ENCODE assay signal across 17 mouse cellular contexts in genomic region chr14:122751552-122751951, GRCm38 (mm10).
DNase-seq lines count a peak whose midpoint lies in the region; ATAC-seq and TF ChIP-seq lines count a peak whose summit lies in the region.
"Had no signal": no experiment of that assay in that cellular context is flagged by ENCODE, and none has a peak within 500 bp of the region (broad histone marks: within the 10 kb centered on the region; RNA-seq: fewer than 3 reads in every experiment).

No protein-coding gene starts in this region.

- H3K27ac ChIP-seq in intestine, postnatal 0 days (ENCODE audit: low read depth, low read length), result no peak overlapping the region
- no peak overlapping the region for H3K27ac ChIP-seq in intestine, embryonic 16.5 days (ENCODE audit: low read length)
- no peak overlapping the region for H3K27ac ChIP-seq in lung, postnatal 0 days (ENCODE audit: low read length)
- H3K27ac ChIP-seq in ES-E14 (ENCODE audit: insufficient read depth, low read depth, low read length, poor library complexity, severe bottlenecking), result no peak overlapping the region
- H3K27ac ChIP-seq in small intestine, adult 2 months (ENCODE audit: insufficient read depth, low read depth, low read length), result no peak overlapping the region
- no peak overlapping the region for H3K27ac ChIP-seq in neural tube, embryonic 15.5 days (replicated peaks)
- H3K27ac ChIP-seq in thymus, adult 2 months (ENCODE audit: control insufficient read depth, insufficient read depth, low read length), result no peak overlapping the region
- H3K27ac ChIP-seq: embryonic facial prominence, embryonic 12.5 days; hindbrain, embryonic 12.5 days had no signal

- no peaks in the 10 kb centered on the region for H3K4me1 ChIP-seq in intestine, postnatal 0 days (replicated peaks; ENCODE audit: control insufficient read depth, insufficient read depth, low read length)
- no peaks in the 10 kb centered on the region for H3K4me1 ChIP-seq in intestine, embryonic 16.5 days (ENCODE audit: control insufficient read depth, insufficient read depth, low read length)
- no peaks in the 10 kb centered on the region for H3K4me1 ChIP-seq in lung, postnatal 0 days (ENCODE audit: insufficient read depth, low read depth, low read length)
- no peaks in the 10 kb centered on the region for H3K4me1 ChIP-seq in ES-E14 (ENCODE audit: control insufficient read depth in 2 of 2, insufficient read depth in 2 of 2, low read length in 2 of 2, poor library complexity in 1 of 2)
- H3K4me1 ChIP-seq in small intestine, adult 2 months (ENCODE audit: control insufficient read depth, insufficient read depth, insufficient read length, low read length), result no peaks in the 10 kb centered on the region
- no peaks in the 10 kb centered on the region for H3K4me1 ChIP-seq in neural tube, embryonic 15.5 days
- H3K4me1 ChIP-seq in thymus, adult 2 months (replicated peaks; ENCODE audit: control insufficient read depth, insufficient read depth, low read length), result no peaks in the 10 kb centered on the region
- H3K4me1 ChIP-seq: hindbrain, embryonic 12.5 days had no signal

- in situ Hi-C loops in ES-E14 (cut with MboI; ENCODE audit: low sequenced_read_pairs in 2 of 2, unreplicated experiment in 2 of 2), result no loop called here

- no peak overlapping the region for H3K4me2 ChIP-seq in intestine, postnatal 0 days (replicated peaks; ENCODE audit: low read depth)
- H3K4me2 ChIP-seq in intestine, embryonic 16.5 days (ENCODE audit: low read depth, low read length), result no peak overlapping the region
- no peak overlapping the region for H3K4me2 ChIP-seq in lung, postnatal 0 days (replicated peaks; ENCODE audit: low read depth, low read length)
- H3K4me2 ChIP-seq in neural tube, embryonic 15.5 days, result no peak overlapping the region
- H3K4me2 ChIP-seq: embryonic facial prominence, embryonic 12.5 days; hindbrain, embryonic 12.5 days had no signal

- H3K9ac ChIP-seq in intestine, postnatal 0 days (ENCODE audit: low read depth, low read length), result no peak overlapping the region
- H3K9ac ChIP-seq in intestine, embryonic 16.5 days (ENCODE audit: low read depth, low read length), result no peak overlapping the region
- no peak overlapping the region for H3K9ac ChIP-seq in lung, postnatal 0 days (replicated peaks; ENCODE audit: low read depth)
- H3K9ac ChIP-seq in ES-E14 (ENCODE audit: insufficient read depth, low read depth, low read length, poor library complexity, severe bottlenecking), result no peak overlapping the region
- no peak overlapping the region for H3K9ac ChIP-seq in neural tube, embryonic 15.5 days (replicated peaks)
- H3K9ac ChIP-seq: embryonic facial prominence, embryonic 12.5 days; hindbrain, embryonic 12.5 days had no signal

- TF ChIP-seq EP300 in lung, postnatal 0 days (IDR thresholded peaks at IDR 0.05), result no peak

- no peaks in the 10 kb centered on the region for H3K36me3 ChIP-seq in intestine, postnatal 0 days (ENCODE audit: control insufficient read depth, insufficient read depth)
- no peaks in the 10 kb centered on the region for H3K36me3 ChIP-seq in intestine, embryonic 16.5 days (ENCODE audit: control insufficient read depth, insufficient read depth, low read length)
- no peaks in the 10 kb centered on the region for H3K36me3 ChIP-seq in lung, postnatal 0 days (ENCODE audit: insufficient read depth, low read length)
- H3K36me3 ChIP-seq in ES-E14 (ENCODE audit: control insufficient read depth, insufficient read depth, low read length, poor library complexity, severe bottlenecking), result no peaks in the 10 kb centered on the region
- H3K36me3 ChIP-seq in small intestine, adult 2 months (ENCODE audit: control insufficient read depth, insufficient read depth, low read length), result no peaks in the 10 kb centered on the region
- H3K36me3 ChIP-seq in neural tube, embryonic 15.5 days, result no peaks in the 10 kb centered on the region
- H3K36me3 ChIP-seq in thymus, adult 2 months (ENCODE audit: control insufficient read depth, insufficient read depth, low read length), result no peaks in the 10 kb centered on the region
- H3K36me3 ChIP-seq: embryonic facial prominence, embryonic 12.5 days; hindbrain, embryonic 12.5 days had no signal

- 95% methylated on average over 1 of the region's 1 CpGs for WGBS in intestine, postnatal 0 days
- 100% methylated on average over 1 of the region's 1 CpGs for WGBS in intestine, embryonic 16.5 days
- 97% methylated on average over 1 of the region's 1 CpGs for WGBS in lung, postnatal 0 days
- WGBS in small intestine, adult 2 months, result 96% methylated on average over 1 of the region's 1 CpGs
- 98% methylated on average over 1 of the region's 1 CpGs for WGBS in neural tube, embryonic 15.5 days
- 100% methylated on average over 1 of the region's 1 CpGs for WGBS in thymus, adult 2 months

- ATAC-seq in intestine, postnatal 0 days, result no peak
- ATAC-seq in intestine, embryonic 16.5 days, result no peak
- ATAC-seq in lung, postnatal 0 days, result no peak
- ATAC-seq in neural tube, embryonic 15.5 days (ENCODE audit: low FRiP score), result no peak

- peak; percentile 39; the same call in 1 of the 2 replicates for TF ChIP-seq CTCF in intestine, postnatal 0 days (IDR thresholded peaks at IDR 0.05; ENCODE audit: low read depth)
- TF ChIP-seq CTCF in lung, postnatal 0 days (IDR thresholded peaks at IDR 0.05), result peak; percentile 30; the same call in 1 of the 2 replicates
- peak; percentile 18; the same call in 1 of the 2 replicates for TF ChIP-seq CTCF in small intestine, adult 2 months (IDR thresholded peaks at IDR 0.05; ENCODE audit: extremely low read depth, insufficient read length, insufficient replicate concordance, low read depth, low read length)
- no peak for TF ChIP-seq CTCF in thymus, adult 2 months (IDR thresholded peaks at IDR 0.05; ENCODE audit: borderline replicate concordance, control insufficient read depth, extremely low read depth, insufficient read depth, low read length, poor library complexity)

- DNase-seq in lung, postnatal 0 days (ENCODE audit: low spot score), result no peak
- no peak for DNase-seq in lung, postnatal 14 days
- peak; percentile 2 for DNase-seq in ES-E14 (ENCODE audit: low read depth, low spot score)
- DNase-seq in thymus, adult 2 months, result no peak
- DNase-seq: cerebellum, adult 11-12 months; kidney, adult 11 months; kidney, postnatal 4 days; layer of hippocampus, postnatal 36 days; lung, adult 2 months; right cerebral cortex, postnatal 4 days; thymus, postnatal 4 days had no signal

- no peaks in the 10 kb centered on the region for H3K27me3 ChIP-seq in intestine, postnatal 0 days (replicated peaks; ENCODE audit: control insufficient read depth, insufficient read depth, low read length)
- no peaks in the 10 kb centered on the region for H3K27me3 ChIP-seq in intestine, embryonic 16.5 days (replicated peaks; ENCODE audit: control insufficient read depth, insufficient read depth, low read length)
- H3K27me3 ChIP-seq in lung, postnatal 0 days (replicated peaks; ENCODE audit: insufficient read depth, low read length), result no peaks in the 10 kb centered on the region
- no peaks in the 10 kb centered on the region for H3K27me3 ChIP-seq in small intestine, adult 2 months (ENCODE audit: control insufficient read depth, insufficient read depth, low read length)
- no peaks in the 10 kb centered on the region for H3K27me3 ChIP-seq in neural tube, embryonic 15.5 days (replicated peaks)
- no peaks in the 10 kb centered on the region for H3K27me3 ChIP-seq in thymus, adult 2 months (ENCODE audit: control insufficient read depth, insufficient read depth, low read length)
- H3K27me3 ChIP-seq: embryonic facial prominence, embryonic 12.5 days; hindbrain, embryonic 12.5 days had no signal

- TF ChIP-seq POLR2A in small intestine, adult 2 months (IDR thresholded peaks at IDR 0.05; ENCODE audit: low read depth, low read length), result no peak
- no peak for TF ChIP-seq POLR2A in thymus, adult 2 months (IDR thresholded peaks at IDR 0.05; ENCODE audit: control insufficient read depth, extremely low read depth, insufficient read depth, low read length, poor library complexity)

- no peaks in the 10 kb centered on the region for H3K9me3 ChIP-seq in intestine, postnatal 0 days (ENCODE audit: control insufficient read depth)
- no peaks in the 10 kb centered on the region for H3K9me3 ChIP-seq in intestine, embryonic 16.5 days (ENCODE audit: control insufficient read depth, low read length)
- no peaks in the 10 kb centered on the region for H3K9me3 ChIP-seq in lung, postnatal 0 days (ENCODE audit: low read length)
- no peaks in the 10 kb centered on the region for H3K9me3 ChIP-seq in ES-E14 (ENCODE audit: control insufficient read depth, insufficient read depth, low read depth, low read length)
- H3K9me3 ChIP-seq in neural tube, embryonic 15.5 days (replicated peaks), result no peaks in the 10 kb centered on the region
- H3K9me3 ChIP-seq: embryonic facial prominence, embryonic 12.5 days; hindbrain, embryonic 12.5 days had no signal

- no peak overlapping the region for H3K4me3 ChIP-seq in intestine, postnatal 0 days (ENCODE audit: low read depth, low read length)
- H3K4me3 ChIP-seq in intestine, embryonic 16.5 days (ENCODE audit: low read length), result no peak overlapping the region
- H3K4me3 ChIP-seq in lung, postnatal 0 days (ENCODE audit: low read depth, low read length), result no peak overlapping the region
- no peak overlapping the region for H3K4me3 ChIP-seq in ES-E14 (ENCODE audit: insufficient read depth in 1 of 2, low read depth in 1 of 2, low read length in 2 of 2, poor library complexity in 1 of 2, severe bottlenecking in 1 of 2)
- H3K4me3 ChIP-seq in small intestine, adult 2 months (ENCODE audit: low read depth, low read length), result no peak overlapping the region
- no peak overlapping the region for H3K4me3 ChIP-seq in neural tube, embryonic 15.5 days (replicated peaks)
- no peak overlapping the region for H3K4me3 ChIP-seq in thymus, adult 2 months (ENCODE audit: control insufficient read depth, insufficient read depth, low read length)
- H3K4me3 ChIP-seq: embryonic facial prominence, embryonic 12.5 days; hindbrain, embryonic 12.5 days had no signal

TF ChIP-seq in ES-E14, 5 proteins besides CTCF, POLR2A, EP300 and RAD21:
- TF ChIP-seq HCFC1 (IDR thresholded peaks at IDR 0.05; ENCODE audit: borderline replicate concordance, insufficient read depth, low read length) (no peak), ZC3H11A (IDR thresholded peaks at IDR 0.05; ENCODE audit: borderline replicate concordance, low read depth, low read length) (peak; percentile 42; the same call in 1 of the 2 replicates), CHD2 (IDR thresholded peaks at IDR 0.05; ENCODE audit: low read depth, low read length) (no peak)
